Mouse (Mus musculus): Measurements from ENCODE around the gene Mcm6. TPM values are rescaled to one million over a fixed set of nuclear protein-coding genes. Genes with fewer than 3 reads are reported as not detected.

Mcm6 gene
- polyA plus RNA-seq, 1 experiment = 110 TPM

DNA sequence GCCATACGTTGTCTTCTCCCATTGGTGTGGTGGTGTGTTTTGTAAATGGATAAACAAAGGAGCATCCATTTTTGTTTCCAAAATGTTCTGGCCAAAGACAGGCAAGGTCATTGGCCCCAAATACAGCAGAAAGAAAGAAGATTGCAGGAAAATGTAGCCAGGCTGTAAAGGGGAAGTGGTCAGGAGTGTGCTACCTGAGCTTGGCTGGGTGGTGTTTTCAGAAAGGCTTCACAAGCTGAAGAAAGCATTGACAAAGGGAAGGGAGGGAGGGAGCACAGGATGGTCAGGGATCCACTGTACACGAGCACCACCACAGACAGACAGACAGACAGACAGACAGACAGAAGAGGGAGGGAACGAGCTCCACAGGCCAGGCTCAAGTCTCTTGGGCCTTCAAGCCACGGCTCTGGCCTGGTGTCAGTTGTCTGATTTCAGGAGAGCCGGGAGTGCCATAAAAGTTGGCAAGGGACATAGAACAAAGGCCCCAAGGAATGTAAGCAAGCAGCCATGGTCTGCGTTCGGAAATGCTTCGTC is 75.2 kb downstream of the Mcm6 start:
- Histone ChIP-seq H3K4me3 (ENCODE audit: insufficient read depth, poor library complexity, severe bottlenecking) (no peak overlapping the region), H3ac (ENCODE audit: control insufficient read depth, insufficient read length, low read depth) (no peak overlapping the region), H3K27me3 (ENCODE audit: control insufficient read depth, insufficient read depth, insufficient read length) (no peaks in the 10 kb centered on the region), H3K79me3 (ENCODE audit: low read depth) (no peaks in the 10 kb centered on the region), H3K79me2 (ENCODE audit: control insufficient read depth, insufficient read depth) (no peaks in the 10 kb centered on the region), H3K36me3 (ENCODE audit: control insufficient read depth, insufficient read depth) (peaks cover 13% of the 10 kb centered on the region)
- TF ChIP-seq MAX (IDR thresholded peaks at IDR 0.05) (no peak), MYOD1 (IDR thresholded peaks at IDR 0.05; ENCODE audit: control insufficient read depth, insufficient read length, low read depth) (no peak), MYOG (IDR thresholded peaks at IDR 0.05; ENCODE audit: control insufficient read depth, extremely low read depth, insufficient read length) (no peak), CTCF (IDR thresholded peaks at IDR 0.05; ENCODE audit: control insufficient read depth, insufficient read depth, insufficient read length) (no peak), FOSL1 (IDR thresholded peaks at IDR 0.05; ENCODE audit: insufficient read depth, low read length, poor library complexity, severe bottlenecking) (no peak), USF1 (IDR thresholded peaks at IDR 0.05; ENCODE audit: low read depth) (no peak), CEBPB (IDR thresholded peaks at IDR 0.05; ENCODE audit: low read depth) (no peak)

DNA sequence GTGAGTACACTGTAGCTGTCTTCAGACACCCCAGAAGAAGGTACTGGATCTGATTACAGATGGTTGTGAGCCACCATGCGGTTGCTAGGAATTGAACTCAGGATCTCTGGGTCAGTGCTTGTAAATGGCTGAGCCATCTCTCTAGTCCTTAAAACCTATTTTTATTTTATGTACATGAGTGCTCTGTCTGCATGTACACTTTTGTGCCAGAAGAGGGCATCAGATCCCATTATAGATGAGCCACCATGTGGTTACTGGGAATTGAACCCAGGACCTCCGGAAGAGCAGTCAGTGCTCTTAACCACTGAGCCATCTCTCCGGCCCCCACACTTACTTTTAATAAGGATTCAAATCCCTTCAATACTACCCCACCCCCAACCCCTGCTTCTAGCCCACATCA is 76.5 kb downstream of the Mcm6 start:
- TF ChIP-seq CEBPB (IDR thresholded peaks at IDR 0.05; ENCODE audit: low read depth) (no peak), CTCF (IDR thresholded peaks at IDR 0.05; ENCODE audit: control insufficient read depth, insufficient read depth, insufficient read length) (no peak), MYOG (IDR thresholded peaks at IDR 0.05; ENCODE audit: control insufficient read depth, extremely low read depth, insufficient read length) (no peak), MYOD1 (IDR thresholded peaks at IDR 0.05; ENCODE audit: control insufficient read depth, insufficient read length, low read depth) (no peak), USF1 (IDR thresholded peaks at IDR 0.05; ENCODE audit: low read depth) (no peak), MAX (IDR thresholded peaks at IDR 0.05) (no peak), FOSL1 (IDR thresholded peaks at IDR 0.05; ENCODE audit: insufficient read depth, low read length, poor library complexity, severe bottlenecking) (no peak)
- peaks cover 23% of the 10 kb centered on the region for H3K36me3 ChIP-seq (ENCODE audit: control insufficient read depth, insufficient read depth)
- H3ac ChIP-seq (ENCODE audit: control insufficient read depth, insufficient read length, low read depth) = no peak overlapping the region

DNA sequence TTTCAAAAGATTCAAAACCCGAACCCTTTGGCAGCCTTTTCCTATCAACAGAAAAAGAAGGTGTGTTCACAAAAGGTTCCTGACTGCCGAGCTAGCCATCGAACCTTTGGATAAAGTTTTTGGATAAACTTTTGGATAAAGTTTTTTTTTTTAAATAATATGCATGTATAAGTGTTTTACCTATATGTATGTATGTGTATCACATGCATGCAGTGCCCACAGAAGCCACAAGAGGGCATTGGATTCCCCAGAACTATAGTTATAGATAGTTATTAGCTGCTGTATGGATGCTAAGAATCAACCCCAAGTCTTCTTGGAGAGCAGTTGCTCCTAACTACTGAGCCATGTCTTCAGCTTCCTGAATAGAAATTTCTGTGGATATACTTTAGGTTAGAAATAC is 77.7 kb downstream of the Mcm6 start:
- Histone ChIP-seq H3K79me2 (ENCODE audit: control insufficient read depth, insufficient read depth) (no peaks in the 10 kb centered on the region), H3K27me3 (ENCODE audit: control insufficient read depth, insufficient read depth, insufficient read length) (no peaks in the 10 kb centered on the region), H3K36me3 (ENCODE audit: control insufficient read depth, insufficient read depth) (peaks cover 34% of the 10 kb centered on the region), H3K79me3 (ENCODE audit: low read depth) (no peaks in the 10 kb centered on the region), H3ac (ENCODE audit: control insufficient read depth, insufficient read length, low read depth) (no peak overlapping the region), H3K4me3 (ENCODE audit: insufficient read depth, poor library complexity, severe bottlenecking) (no peak overlapping the region)
- TF ChIP-seq FOSL1 (IDR thresholded peaks at IDR 0.05; ENCODE audit: insufficient read depth, low read length, poor library complexity, severe bottlenecking) (no peak), CEBPB (IDR thresholded peaks at IDR 0.05; ENCODE audit: low read depth) (no peak)

More for the DNA sequence above, 76.5 kb downstream of the Mcm6 start:
- H3K4me3 ChIP-seq (ENCODE audit: insufficient read depth, poor library complexity, severe bottlenecking) = no peak overlapping the region
- H3K79me2 ChIP-seq (ENCODE audit: control insufficient read depth, insufficient read depth) = no peaks in the 10 kb centered on the region
- H3K27me3 ChIP-seq (ENCODE audit: control insufficient read depth, insufficient read depth, insufficient read length) = no peaks in the 10 kb centered on the region
- H3K79me3 ChIP-seq (ENCODE audit: low read depth) = no peaks in the 10 kb centered on the region

Other genes starting within 250 kb of the Mcm6 start
- 22.0 TPM for gene Ubxn4, start 115.7 kb downstream of the Mcm6 start, polyA plus RNA-seq (2012; fragmentation: generic; extraction: Trizol)
- gene Lct, start 31.3 kb downstream of the Mcm6 start, polyA plus RNA-seq (2012; fragmentation: generic; extraction: Trizol) = 0.06 TPM
- 52.3 TPM for gene Dars, start 57.7 kb upstream of the Mcm6 start, polyA plus RNA-seq (2012; fragmentation: generic; extraction: Trizol)
- 27.5 TPM for gene Cxcr4, start 232.6 kb upstream of the Mcm6 start, polyA plus RNA-seq (2012; fragmentation: generic; extraction: Trizol)

All from C2C12 (cell line).